Mouse (Mus musculus) hindbrain, embryonic 12.5 days (tissue): ENCODE measurements around the gene Erich6b. TPM values are rescaled to one million over a fixed set of nuclear protein-coding genes. Genes with fewer than 3 reads are reported as not detected.

ENCODE experiments used
- ATAC-seq: fragments of 200-750 bp; cut with Nextera tagmentation; 2 replicates; pipeline ENCODE4 v1.8.0; 2017; ENCODE audit warnings: moderate TSS enrichment; ENCODE audit not compliant: low FRiP score
- H3K27ac ChIP-seq: fragments of 300-500 bp; sonication (generic); 2 replicates; pipeline ENCODE4 v1.5.1; 2016; ENCODE audit warnings: mild to moderate bottlenecking
- H3K27me3 ChIP-seq: fragments of 300-500 bp; sonication (generic); 2 replicates; pipeline ENCODE4 v1.6.1; 2016; ENCODE audit warnings: mild to moderate bottlenecking
- H3K36me3 ChIP-seq: fragments of 300-500 bp; sonication (generic); 2 replicates; pipeline ENCODE4 v1.6.1; 2016; ENCODE audit warnings: mild to moderate bottlenecking
- H3K4me1 ChIP-seq: fragments of 300-500 bp; sonication (generic); 2 replicates; pipeline ENCODE4 v1.6.1; 2016
- H3K4me2 ChIP-seq: fragments of 300-500 bp; sonication (generic); replicated peaks from 2 replicates; pipeline ENCODE4 v1.6.1; 2016; ENCODE audit warnings: mild to moderate bottlenecking
- H3K4me3 ChIP-seq: fragments of 300-500 bp; sonication (generic); 2 replicates; pipeline ENCODE4 v1.5.1; 2016; ENCODE audit warnings: mild to moderate bottlenecking
- H3K9ac ChIP-seq: fragments of 300-500 bp; sonication (generic); 2 replicates; pipeline ENCODE4 v1.6.1; 2016; ENCODE audit warnings: mild to moderate bottlenecking, moderate library complexity
- H3K9me3 ChIP-seq: fragments of 300-500 bp; sonication (generic); replicated peaks from 2 replicates; pipeline ENCODE4 v1.6.1; 2016; ENCODE audit warnings: mild to moderate bottlenecking
- WGBS: fragments of 180-500 bp; shearing (Covaris S2); methylation state at CpG from one replicate; pipeline ENCODE4 v1.1.7; 2016; 5-methylcytosine and 5-hydroxymethylcytosine counted together
- polyA plus RNA-seq: library from polyadenylated mRNA; unstranded; fragments of >200 nt; fragmentation: Nextera tagmentation; extraction: Ambion mirVana; gene quantifications from 2 replicates; pipeline ENCODE4 v1.2.1, GENCODE M21; 2016

Gene Erich6b
- polyA plus RNA-seq, 1 experiment from 2014 or later = not detected

DNA sequence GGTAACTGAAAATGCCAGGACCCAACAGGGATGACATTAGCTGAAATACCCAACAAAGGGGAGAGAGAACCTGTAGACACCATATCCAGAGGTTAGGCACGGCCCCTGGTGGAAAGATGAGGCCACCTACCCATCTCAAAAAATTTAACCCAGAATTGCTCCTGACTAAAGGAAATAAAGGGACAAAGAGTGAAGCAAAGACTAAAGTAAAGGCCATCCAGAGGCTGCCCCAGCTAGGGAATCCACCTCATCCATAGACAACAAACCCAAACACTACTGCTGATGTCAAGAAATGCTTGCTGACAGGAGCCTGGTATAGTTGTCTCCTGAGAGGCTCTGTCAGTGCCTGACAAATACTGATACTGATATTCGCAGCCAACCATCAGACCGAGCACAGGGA is 69.7 kb downstream of the Erich6b start:
- Histone ChIP-seq H3K4me3 (no peak overlapping the region), H3K27ac (no peak overlapping the region), H3K4me1 (no peaks in the 10 kb centered on the region), H3K27me3 (no peaks in the 10 kb centered on the region), H3K4me2 (no peak overlapping the region), H3K9ac (no peak overlapping the region), H3K9me3 (no peaks in the 10 kb centered on the region), H3K36me3 (peaks cover 53% of the 10 kb centered on the region)
- 95% methylated on average over 3 of the region's 3 CpGs for WGBS
- no peak for ATAC-seq

DNA sequence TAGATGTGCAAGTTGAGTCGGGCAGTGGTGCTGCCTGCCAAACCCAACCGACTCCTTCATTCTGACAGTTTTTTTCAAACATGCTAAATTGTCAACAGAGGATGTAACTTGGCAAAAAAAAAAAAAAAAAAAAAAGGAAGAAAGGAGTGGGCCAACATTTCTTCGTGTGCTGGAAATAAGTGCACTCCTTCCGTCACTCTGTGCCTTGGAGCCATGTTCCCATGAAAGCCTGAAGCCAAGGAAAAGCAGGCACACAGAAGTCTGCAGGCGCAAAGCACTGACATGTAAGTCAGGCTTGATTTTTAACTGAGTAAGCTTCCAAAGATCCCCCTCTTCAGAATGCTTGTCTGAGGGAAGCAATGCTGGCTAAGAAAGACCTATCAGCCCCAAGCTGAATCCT is 70.6 kb downstream of the Erich6b start:
- Histone ChIP-seq H3K27ac (no peak overlapping the region), H3K4me2 (no peak overlapping the region), H3K27me3 (no peaks in the 10 kb centered on the region), H3K9me3 (no peaks in the 10 kb centered on the region), H3K4me1 (no peaks in the 10 kb centered on the region), H3K36me3 (peaks cover 58% of the 10 kb centered on the region), H3K4me3 (no peak overlapping the region), H3K9ac (no peak overlapping the region)
- WGBS = 94% methylated on average over 5 of the region's 5 CpGs
- no peak for ATAC-seq

DNA sequence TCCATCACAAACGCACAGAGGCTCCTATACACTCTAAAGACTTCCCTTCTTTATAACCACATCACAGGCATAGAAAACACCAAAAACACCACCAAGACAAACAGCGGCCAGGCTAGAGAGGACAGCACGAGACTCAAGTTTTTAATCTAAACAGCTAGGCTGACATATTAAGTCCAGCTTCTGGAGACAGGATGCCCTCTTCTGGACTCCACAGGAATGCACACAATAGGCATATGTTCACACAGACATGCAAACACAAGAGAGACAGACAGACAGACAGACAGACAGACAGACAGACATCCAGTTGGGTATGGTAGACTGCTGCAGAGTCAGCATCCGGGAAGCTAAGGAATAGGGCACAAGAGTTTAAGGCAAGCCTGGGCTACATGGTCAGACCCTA is 71.6 kb downstream of the Erich6b start:
- WGBS = 88% methylated on average over 4 of the region's 4 CpGs
- Histone ChIP-seq H3K9me3 (no peaks in the 10 kb centered on the region), H3K27ac (no peak overlapping the region), H3K9ac (no peak overlapping the region), H3K36me3 (peaks cover 68% of the 10 kb centered on the region), H3K4me3 (no peak overlapping the region), H3K27me3 (no peaks in the 10 kb centered on the region), H3K4me2 (no peak overlapping the region), H3K4me1 (no peaks in the 10 kb centered on the region)
- no peak for ATAC-seq

DNA sequence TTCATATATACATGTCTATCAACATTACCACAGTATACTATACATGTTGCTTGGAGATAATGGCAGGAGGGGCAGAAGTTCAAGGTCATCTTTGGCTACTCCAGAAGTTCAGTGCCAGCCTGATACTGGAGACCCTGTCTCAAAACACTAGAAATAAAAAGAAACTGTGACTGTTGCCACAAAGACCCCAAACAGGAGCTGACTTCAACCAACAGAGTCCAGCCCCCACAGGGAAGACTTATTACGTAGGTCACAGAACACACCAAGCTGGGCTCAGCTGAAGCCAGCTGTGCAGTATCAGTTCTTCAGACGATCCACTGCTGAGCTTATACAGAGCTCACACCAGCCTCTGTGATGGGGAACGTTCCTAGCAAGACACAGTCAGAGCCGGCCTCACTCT is 74.4 kb downstream of the Erich6b start:
- H3K9ac ChIP-seq = no peak overlapping the region
- no peak overlapping the region for H3K4me2 ChIP-seq
- ATAC-seq = no peak
- no peak overlapping the region for H3K27ac ChIP-seq
- no peaks in the 10 kb centered on the region for H3K9me3 ChIP-seq
- WGBS = 95% methylated on average over 4 of the region's 4 CpGs
- H3K4me1 ChIP-seq = no peaks in the 10 kb centered on the region
- H3K4me3 ChIP-seq = no peak overlapping the region
- H3K27me3 ChIP-seq = no peaks in the 10 kb centered on the region
- peaks cover 69% of the 10 kb centered on the region for H3K36me3 ChIP-seq

Other genes starting within 250 kb of the Erich6b start
- 1.9 and 2.1 TPM in 2 replicates for gene Siah3, start 186.3 kb upstream of the Erich6b start, polyA plus RNA-seq
- not detected in 2 replicates for gene Spert, start 49.1 kb upstream of the Erich6b start, polyA plus RNA-seq
- 23.9 and 24.8 TPM in 2 replicates for gene Cog3, start 112.3 kb downstream of the Erich6b start, polyA plus RNA-seq
- 7.8 and 9.3 TPM in 2 replicates for gene Slc25a30, start 144.8 kb downstream of the Erich6b start, polyA plus RNA-seq
- 873 and 904 TPM in 2 replicates for gene Tpt1, start 202.8 kb downstream of the Erich6b start, polyA plus RNA-seq